Mouse (Mus musculus) olfactory bulb, adult 2 months (tissue): Measurements from ENCODE around the gene Triap1.
"Not testable (repeated sequence)": the region's sequence is repeated elsewhere in the genome, so short reads cannot be mapped to it uniquely, and the experiment has no call there.

Experiments used
- CTCF ChIP-seq: fragments of 200-500 bp; IDR thresholded peaks from 2 replicates; pipeline ENCODE4 v1.5.1; 2012; ENCODE audit warnings: low read depth, mild to moderate bottlenecking, low read length, moderate library complexity; ENCODE audit not compliant: insufficient read depth
- POLR2A ChIP-seq: fragments of 200-500 bp; IDR thresholded peaks from 2 replicates; pipeline ENCODE4 v1.6.1; 2012; ENCODE audit warnings: mild to moderate bottlenecking, low read depth, low read length, moderate library complexity; ENCODE audit not compliant: insufficient read depth

DNA sequence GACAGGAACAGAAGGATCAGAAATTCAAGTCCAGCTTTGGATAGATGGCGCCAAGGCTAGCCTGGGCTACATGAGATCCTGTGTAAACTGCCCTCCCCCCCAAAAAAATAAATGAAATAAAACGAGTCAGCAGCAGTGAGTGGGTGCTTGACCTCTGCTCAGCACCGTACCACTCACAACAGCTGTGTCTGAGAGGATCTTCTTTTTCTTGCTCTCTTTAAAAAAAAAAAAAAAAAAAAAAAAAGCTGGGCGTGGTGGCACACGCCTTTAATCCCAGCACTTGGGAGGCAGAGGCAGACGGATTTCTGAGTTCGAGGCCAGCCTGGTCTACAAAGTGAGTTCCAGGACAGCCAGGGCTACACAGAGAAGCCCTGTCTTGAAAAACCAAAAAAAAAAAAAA is 38.8 kb upstream of the Triap1 start:
- TF ChIP-seq CTCF, POLR2A: not testable (repeated sequence)
